Mouse (Mus musculus): ENCODE data around the gene Med18. TPM values are rescaled to one million over a fixed set of nuclear protein-coding genes. Genes with fewer than 3 reads are reported as not detected.
"Not testable (repeated sequence)": the region's sequence is repeated elsewhere in the genome, so short reads cannot be mapped to it uniquely, and the experiment has no call there.

Gene Med18
- polyA plus RNA-seq, 1 experiment, result 5.6 TPM

- DNase-seq (ENCODE audit: low spot score), result no peak
Observed at GRCm38 (mm10) chr4:132421556-132421922, 42.2 kb downstream of the Med18 start.

GRCm38 (mm10) chr4:132420471-132420870 is 43.2 kb downstream of the Med18 start:
- DNase-seq (ENCODE audit: low spot score), result no peak

- no peak for DNase-seq (ENCODE audit: low spot score)
Observed at GRCm38 (mm10) chr4:132415966-132416365, 47.8 kb downstream of the Med18 start.

- DNase-seq (ENCODE audit: low spot score), result not testable (repeated sequence)
Observed at GRCm38 (mm10) chr4:132413257-132413656, 50.5 kb downstream of the Med18 start.

GRCm38 (mm10) chr4:132411322-132412094 is 52.2 kb downstream of the Med18 start:
- DNase-seq (ENCODE audit: low spot score), result no peak

- DNase-seq (ENCODE audit: low spot score), result no peak
Observed at GRCm38 (mm10) chr4:132409587-132410229, 54.0 kb downstream of the Med18 start.

Other genes with a start within 250 kb of the Med18 start
- gene Gmeb1, start 202.3 kb downstream of the Med18 start, polyA plus RNA-seq (2012; rRNA removed), result 9.7 and 12.1 TPM in 2 replicates
- 19.4 and 23.4 TPM in 2 replicates for gene Taf12, start 189.5 kb downstream of the Med18 start, polyA plus RNA-seq (2012; rRNA removed)
- 2.3 and 3.6 TPM in 2 replicates for gene Rab42, start 160.5 kb downstream of the Med18 start, polyA plus RNA-seq (2012; rRNA removed)
- 12.3 and 22.9 TPM in 2 replicates for gene Trnau1ap, start 134.4 kb downstream of the Med18 start, polyA plus RNA-seq (2012; rRNA removed)
- gene Rcc1, start 110.3 kb downstream of the Med18 start, polyA plus RNA-seq (2012; rRNA removed), result 7.5 and 8.7 TPM in 2 replicates
- gene Phactr4, start 41.4 kb downstream of the Med18 start, polyA plus RNA-seq (2012; rRNA removed), result 9.1 and 14.1 TPM in 2 replicates
- 9.8 and 10.1 TPM in 2 replicates for gene Sesn2, start 46.6 kb upstream of the Med18 start, polyA plus RNA-seq (2012; rRNA removed)
- gene Atpif1, start 69.7 kb upstream of the Med18 start, polyA plus RNA-seq (2012; rRNA removed), result 367 and 421 TPM in 2 replicates
- 138 and 139 TPM in 2 replicates for gene Dnajc8, start 71.6 kb upstream of the Med18 start, polyA plus RNA-seq (2012; rRNA removed)
- gene Ptafr, start 100.1 kb upstream of the Med18 start, polyA plus RNA-seq (2012; rRNA removed), result 10.2 and 11.3 TPM in 2 replicates
- 17.3 and 17.6 TPM in 2 replicates for gene Eya3, start 175.1 kb upstream of the Med18 start, polyA plus RNA-seq (2012; rRNA removed)